Mouse (Mus musculus): Measurements from ENCODE around the gene Zfp831.

Zfp831 gene

GRCm38 (mm10) chr2:174655341-174655740 is 12.0 kb downstream of the Zfp831 start:
- DNase-seq, result no peak

GRCm38 (mm10) chr2:174658229-174658844 is 15.0 kb downstream of the Zfp831 start:
- no peak for DNase-seq

GRCm38 (mm10) chr2:174659874-174660273 is 16.5 kb downstream of the Zfp831 start:
- no peak for DNase-seq

GRCm38 (mm10) chr2:174660321-174660720 is 17.0 kb downstream of the Zfp831 start:
- DNase-seq, result no peak

DNA sequence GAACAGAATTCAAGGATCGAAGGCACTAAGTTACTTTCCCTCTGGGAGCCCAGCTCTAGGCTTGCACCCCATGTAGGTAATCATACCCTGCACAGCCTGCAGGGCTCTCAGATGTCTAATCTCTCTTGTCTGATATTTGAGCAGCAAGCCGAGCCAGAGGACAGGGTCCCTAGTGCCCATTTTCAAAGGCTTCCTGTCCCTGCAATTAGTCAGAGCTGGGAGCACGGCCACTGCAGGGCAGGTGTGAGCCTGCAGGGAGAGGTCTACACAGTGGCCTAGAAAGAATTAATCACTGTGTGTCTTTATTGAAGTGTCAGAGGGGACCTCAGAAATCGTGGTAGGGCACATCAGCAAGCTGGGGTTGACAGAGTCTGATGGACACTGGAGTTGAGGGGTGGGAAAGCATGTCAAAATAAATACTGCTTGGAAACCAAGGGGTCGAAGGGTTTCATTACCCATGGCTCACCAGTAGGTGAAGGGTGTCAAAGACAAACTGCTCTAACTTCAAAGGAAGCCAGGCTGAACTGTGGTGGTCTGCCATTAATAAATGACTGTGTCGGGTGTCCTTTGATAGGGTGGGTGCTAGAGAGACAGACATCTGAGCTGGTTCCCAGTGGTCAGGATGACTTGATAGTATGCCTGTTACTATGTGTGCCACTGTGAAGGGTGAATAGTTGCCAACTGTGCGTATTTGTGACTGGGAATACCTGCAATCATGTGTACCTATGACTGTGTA is 18.3 kb downstream of the Zfp831 start:
- no peak for DNase-seq

GRCm38 (mm10) chr2:174662593-174662992 is 19.3 kb downstream of the Zfp831 start:
- no peak for DNase-seq

GRCm38 (mm10) chr2:174665404-174665803 is 22.1 kb downstream of the Zfp831 start:
- DNase-seq, result no peak

GRCm38 (mm10) chr2:174668806-174669205 is 25.5 kb downstream of the Zfp831 start:
- no peak for DNase-seq

GRCm38 (mm10) chr2:174672506-174673190 is 29.3 kb downstream of the Zfp831 start:
- DNase-seq, result peak; percentile 13

DNA sequence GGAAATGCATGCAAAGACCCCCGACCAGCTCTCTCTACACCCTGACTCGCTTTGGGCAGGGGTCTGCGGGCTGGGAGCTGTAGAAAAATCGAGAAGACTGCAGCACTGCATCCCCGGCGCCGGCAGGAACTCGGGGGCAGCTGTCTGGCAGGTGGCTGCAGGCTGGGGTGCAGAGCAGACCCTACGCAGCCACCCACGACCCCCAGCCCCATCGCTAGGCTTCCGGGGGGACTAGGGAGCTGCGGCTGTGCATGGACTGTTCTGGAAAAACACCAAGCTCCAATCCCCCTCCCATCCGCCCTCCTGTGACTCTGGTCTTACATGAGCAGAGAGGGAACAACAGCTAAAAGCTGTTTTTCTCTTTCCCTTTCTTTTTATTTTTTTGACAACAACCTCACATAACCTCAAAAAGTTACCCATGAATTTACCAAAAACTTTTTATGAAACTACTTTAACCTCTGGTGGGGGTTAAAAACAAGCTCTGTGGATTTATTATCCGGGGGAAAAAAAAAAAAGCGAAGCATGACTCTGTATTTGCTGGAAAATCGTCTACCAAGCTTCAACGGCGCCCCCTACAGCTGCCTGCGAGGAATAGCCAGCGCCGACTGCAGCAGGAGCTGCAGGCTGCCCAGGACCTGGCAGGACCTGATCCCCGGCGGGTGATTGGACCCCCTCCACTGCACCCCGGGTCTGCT is 30.4 kb downstream of the Zfp831 start:
- peak; percentile 98 for DNase-seq

DNA sequence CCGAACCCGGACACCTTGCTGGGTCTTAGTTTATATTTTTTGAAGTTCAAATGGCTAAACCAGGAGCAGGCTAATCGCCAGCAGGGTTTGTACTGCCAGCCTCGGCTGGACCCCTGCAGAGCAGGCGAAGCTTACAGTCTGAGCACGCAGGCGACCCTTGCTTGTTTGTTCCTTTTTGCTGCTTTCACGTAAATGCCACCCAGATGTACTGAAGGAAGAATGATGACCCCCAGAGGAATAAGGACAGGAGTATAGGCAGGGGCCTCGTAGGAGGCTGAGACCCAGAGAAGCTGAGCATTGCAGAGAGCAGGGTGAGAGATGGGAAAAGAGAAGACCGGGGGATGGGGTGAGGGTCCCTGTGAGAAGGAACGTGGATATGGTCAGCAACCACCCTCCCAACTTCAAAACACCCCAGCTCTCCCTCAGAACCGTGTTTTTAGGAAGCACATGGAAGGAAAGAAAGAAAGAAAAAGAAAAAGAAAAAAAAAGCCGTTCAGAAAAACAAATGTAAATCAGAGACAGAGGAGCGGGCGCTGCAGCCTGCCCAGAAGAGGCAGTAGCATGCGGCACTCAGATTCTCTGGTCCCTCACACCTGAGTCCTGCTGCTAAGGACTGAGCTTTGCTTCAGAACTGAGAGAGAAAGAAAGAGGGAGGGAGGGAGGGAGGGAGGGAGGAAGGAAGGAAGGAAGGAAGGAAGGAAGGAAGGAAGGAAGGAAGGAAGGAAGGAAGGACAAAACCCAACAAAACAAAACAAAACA is 31.1 kb downstream of the Zfp831 start:
- no peak for DNase-seq

GRCm38 (mm10) chr2:174675642-174676041 is 32.3 kb downstream of the Zfp831 start:
- DNase-seq, result peak; percentile 82

GRCm38 (mm10) chr2:174701351-174701750 is 58.0 kb downstream of the Zfp831 start:
- no peak for DNase-seq

GRCm38 (mm10) chr2:174707101-174707500 is 63.8 kb downstream of the Zfp831 start:
- no peak for DNase-seq

DNA sequence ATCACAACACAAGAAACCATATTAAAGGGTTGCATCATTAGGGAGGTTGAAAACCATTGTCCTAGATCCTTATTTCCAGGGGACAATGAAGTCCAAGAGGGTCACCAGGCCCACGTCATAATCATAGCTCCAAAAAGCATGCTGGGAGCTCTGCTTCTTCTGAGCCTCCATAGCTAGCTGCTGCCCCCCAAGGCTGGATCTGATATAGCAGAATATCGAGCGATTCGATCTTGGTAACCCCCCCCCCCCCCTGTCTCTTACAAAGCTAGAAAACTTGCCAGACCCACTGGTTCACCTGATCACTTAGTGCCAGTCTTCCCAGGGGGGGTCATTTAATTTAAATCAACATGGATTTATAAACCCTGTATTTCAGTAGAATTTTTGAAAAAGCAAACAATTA is 65.3 kb downstream of the Zfp831 start:
- no peak for DNase-seq

GRCm38 (mm10) chr2:174710185-174710584 is 66.9 kb downstream of the Zfp831 start:
- no peak for DNase-seq

DNA sequence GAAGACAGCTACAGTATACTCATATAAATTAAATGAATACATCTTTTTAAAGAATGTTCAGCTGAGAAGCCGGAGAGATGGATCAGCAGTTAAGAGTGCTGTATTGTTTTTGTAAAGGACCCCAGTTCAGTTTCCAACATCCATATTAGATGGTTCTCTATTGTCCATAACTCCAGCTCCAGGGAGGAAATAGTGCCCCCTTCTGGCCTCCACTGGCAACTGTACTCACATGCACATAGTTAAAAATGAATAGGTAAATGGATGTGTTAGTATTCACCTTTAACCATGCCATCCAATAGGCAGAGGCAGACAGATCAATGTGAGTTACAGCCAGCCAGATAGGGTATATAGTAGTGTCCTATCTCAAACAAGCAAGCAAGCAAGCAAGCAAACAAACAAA is 68.7 kb downstream of the Zfp831 start:
- DNase-seq, result no peak

DNA sequence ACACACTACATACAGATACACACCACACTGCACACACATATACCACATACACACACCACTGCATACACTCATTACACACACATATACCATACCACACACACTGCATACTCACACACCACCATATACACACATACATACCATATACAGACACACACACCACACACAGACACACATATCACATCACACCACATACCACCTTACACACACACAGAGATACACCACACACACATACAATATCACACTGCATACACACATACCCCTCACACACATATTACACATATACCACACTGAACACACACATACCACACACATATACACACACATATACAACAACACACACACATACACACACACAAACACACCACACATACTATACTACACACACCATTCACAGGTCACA is 72.6 kb downstream of the Zfp831 start:
- DNase-seq, result no peak

DNA sequence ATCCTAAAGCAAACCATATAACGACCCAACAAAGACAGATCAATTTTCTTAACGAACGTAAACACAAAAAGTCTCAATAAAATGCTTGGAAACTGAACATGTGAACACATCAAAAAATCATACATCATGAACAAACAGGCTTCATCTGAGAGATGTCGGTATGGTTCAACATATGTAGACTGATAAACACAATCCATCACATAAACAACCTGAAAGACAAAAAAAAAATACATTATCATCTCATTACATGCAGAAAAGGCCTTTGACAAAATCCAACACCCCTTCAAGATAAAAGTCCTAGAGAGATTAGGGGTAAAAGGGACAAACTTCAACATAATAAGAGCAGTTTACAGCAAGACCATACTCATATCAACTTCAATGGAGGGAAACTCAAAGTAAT is 74.5 kb downstream of the Zfp831 start:
- DNase-seq, result no peak

DNA sequence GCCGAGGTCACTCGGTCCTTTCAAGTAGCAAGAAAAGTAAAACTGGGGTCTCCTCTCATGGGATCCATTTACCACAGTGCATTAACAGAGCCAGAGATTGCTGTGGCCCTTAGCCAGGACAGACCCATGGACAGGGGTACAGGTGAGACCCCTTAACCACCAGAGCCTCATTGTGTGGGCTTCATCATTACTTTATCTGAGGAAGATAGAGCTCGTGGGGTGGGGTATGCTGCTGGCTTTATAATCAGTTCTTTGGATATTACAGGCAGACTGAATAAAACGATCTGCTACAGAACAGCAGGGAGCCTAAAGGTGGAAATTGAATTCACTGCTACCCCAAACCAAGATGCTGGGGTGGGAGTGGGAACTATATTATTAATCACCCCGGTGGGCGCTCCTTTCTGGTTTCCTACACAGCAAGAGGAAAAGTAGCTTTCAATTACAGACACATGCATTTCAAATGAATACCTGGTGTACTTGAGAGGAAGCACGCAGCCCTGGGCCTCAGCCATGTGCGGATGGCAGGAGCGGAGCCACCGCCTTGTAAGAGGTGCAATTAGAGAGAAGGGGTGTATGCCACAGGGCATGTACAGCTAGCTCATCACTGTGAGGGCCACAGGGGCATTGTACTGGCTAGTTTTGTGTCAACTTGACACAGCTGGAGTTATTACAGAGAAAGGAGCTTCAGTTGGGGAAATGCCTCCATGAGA is 83.9 kb downstream of the Zfp831 start:
- no peak for DNase-seq

GRCm38 (mm10) chr2:174731939-174732338 is 88.6 kb downstream of the Zfp831 start:
- no peak for DNase-seq

DNA sequence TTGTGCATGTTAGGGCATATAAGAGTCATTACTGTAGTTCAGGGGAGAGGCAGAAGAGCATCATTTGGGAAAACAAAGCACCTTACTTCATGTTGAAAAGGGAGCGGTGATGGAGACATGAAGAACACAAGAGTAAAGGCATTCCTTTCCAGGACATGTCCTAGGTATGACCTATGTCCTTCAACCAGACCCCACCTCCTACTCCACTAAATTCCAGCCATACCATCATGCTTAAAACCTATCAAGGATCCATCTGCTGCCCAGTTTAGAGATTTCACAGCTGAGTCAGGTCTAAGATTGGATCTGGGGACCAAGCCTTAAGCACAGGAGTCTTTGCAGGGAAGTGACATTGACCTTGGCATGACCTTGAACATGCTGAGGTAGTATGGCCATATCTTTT is 91.9 kb downstream of the Zfp831 start:
- no peak for DNase-seq
